Mouse (Mus musculus): Measurements from ENCODE around the gene Col16a1.

GRCm38 (mm10) chr4:130012234-130012633 lies 35.4 kb upstream of the Col16a1 start:
- no peak for TF ChIP-seq CTCF (IDR thresholded peaks at IDR 0.05; ENCODE audit: extremely low read depth, insufficient read depth, insufficient read length, insufficient replicate concordance)
- no peak for TF ChIP-seq POLR2A (IDR thresholded peaks at IDR 0.05; ENCODE audit: low read depth, low read length)
